Mouse (Mus musculus): ENCODE results near the gene Lmnb2. TPM values are rescaled to one million over a fixed set of nuclear protein-coding genes. Genes with fewer than 3 reads are reported as not detected.

Gene Lmnb2
- polyA plus RNA-seq, 1 experiment from 2014 or later = 10.3 TPM

DNA sequence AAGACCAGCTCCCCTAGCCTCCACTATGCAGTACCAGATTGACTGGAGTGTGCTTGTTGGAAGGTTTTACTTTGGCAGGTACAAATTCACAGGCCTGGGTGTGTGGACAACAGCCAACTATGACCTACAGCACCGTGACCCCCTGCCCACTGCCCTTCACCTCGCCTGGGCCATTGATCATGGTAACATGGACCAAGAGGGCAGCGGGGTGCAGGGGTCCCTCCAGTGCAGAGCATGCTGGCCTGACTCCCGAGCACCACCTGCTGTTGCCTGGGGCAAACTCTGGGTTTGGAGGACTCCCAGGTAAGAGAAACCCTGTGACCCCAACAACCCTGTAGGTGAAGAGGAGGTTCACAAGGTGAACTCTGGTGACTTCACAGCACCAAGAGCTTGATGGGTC, 39.7 kb upstream of the Lmnb2 start:
- Histone ChIP-seq H3K4me2 (ENCODE audit: low read depth, low read length) (no peak overlapping the region), H3K4me1 (ENCODE audit: control insufficient read depth, low read depth, low read length) (peaks cover 8% of the 10 kb centered on the region), H3K9me3 (replicated peaks; ENCODE audit: control insufficient read depth, low read length) (no peaks in the 10 kb centered on the region), H3K4me3 (ENCODE audit: low read depth, low read length) (no peak overlapping the region), H3K27ac (ENCODE audit: low read length) (no peak overlapping the region), H3K9ac (ENCODE audit: low read depth, low read length) (no peak overlapping the region), H3K27me3 (ENCODE audit: control insufficient read depth, insufficient read depth, low read depth, low read length) (no peaks in the 10 kb centered on the region), H3K36me3 (ENCODE audit: control insufficient read depth, insufficient read depth) (no peaks in the 10 kb centered on the region)
- 41% methylated on average over 4 of the region's 4 CpGs for WGBS (ENCODE audit: insufficient replicate concordance)
- ATAC-seq (ENCODE audit: low read depth) = 0 out of 2 replicates have a peak, but pooled peaks have one; percentile 8

DNA sequence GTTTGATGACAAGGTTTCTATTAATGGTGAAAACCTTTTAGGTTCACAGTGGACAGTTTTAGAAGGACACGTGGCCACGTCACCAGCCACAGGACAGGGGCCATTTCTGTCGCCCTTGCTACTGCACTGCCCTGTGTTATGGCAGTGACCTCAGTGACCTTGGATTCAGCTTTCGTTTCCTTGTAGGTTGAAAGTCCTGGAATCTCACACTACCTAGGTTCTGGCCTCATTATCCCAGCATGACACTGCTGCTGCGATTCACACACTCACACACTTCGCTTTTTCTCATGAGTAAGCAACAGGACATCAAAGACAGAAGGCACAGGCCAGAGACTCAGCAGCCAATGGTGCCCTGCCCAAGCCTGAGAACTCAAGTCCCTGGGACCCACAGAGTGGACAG, 38.9 kb upstream of the Lmnb2 start:
- H3K27me3 ChIP-seq (ENCODE audit: control insufficient read depth, insufficient read depth, low read depth, low read length) = no peaks in the 10 kb centered on the region
- no peak overlapping the region for H3K4me3 ChIP-seq (ENCODE audit: low read depth, low read length)
- ATAC-seq (ENCODE audit: low read depth) = no peak
- H3K4me2 ChIP-seq (ENCODE audit: low read depth, low read length) = no peak overlapping the region
- no peaks in the 10 kb centered on the region for H3K9me3 ChIP-seq (replicated peaks; ENCODE audit: control insufficient read depth, low read length)
- no peaks in the 10 kb centered on the region for H3K36me3 ChIP-seq (ENCODE audit: control insufficient read depth, insufficient read depth)
- peaks cover 5% of the 10 kb centered on the region for H3K4me1 ChIP-seq (ENCODE audit: control insufficient read depth, low read depth, low read length)
- no peak overlapping the region for H3K9ac ChIP-seq (ENCODE audit: low read depth, low read length)
- H3K27ac ChIP-seq (ENCODE audit: low read length) = no peak overlapping the region
- WGBS (ENCODE audit: insufficient replicate concordance) = 64% methylated on average over 6 of the region's 6 CpGs

DNA sequence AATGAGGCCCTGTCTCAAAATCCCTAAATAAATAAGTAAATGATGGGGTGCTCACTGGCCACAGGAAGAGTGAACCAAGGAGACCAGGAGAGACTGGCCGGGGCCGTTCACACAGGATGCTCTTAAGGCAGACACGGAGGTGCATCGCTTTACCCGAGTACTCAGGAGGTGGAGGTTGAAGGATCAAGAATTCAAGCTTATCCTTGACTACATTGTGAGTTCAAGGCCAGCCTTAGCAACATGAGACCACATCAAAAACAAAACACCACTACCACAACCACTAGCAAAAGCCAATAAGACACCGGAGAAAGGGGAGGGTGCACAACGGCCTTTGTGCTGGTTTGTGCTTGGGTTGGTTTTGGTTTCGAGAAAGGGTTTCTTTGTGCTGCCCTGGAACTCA, 38.3 kb upstream of the Lmnb2 start:
- 78% methylated on average over 8 of the region's 8 CpGs for WGBS (ENCODE audit: insufficient replicate concordance)
- no peaks in the 10 kb centered on the region for H3K9me3 ChIP-seq (replicated peaks; ENCODE audit: control insufficient read depth, low read length)
- no peaks in the 10 kb centered on the region for H3K36me3 ChIP-seq (ENCODE audit: control insufficient read depth, insufficient read depth)
- H3K4me1 ChIP-seq (ENCODE audit: control insufficient read depth, low read depth, low read length) = peaks cover 3% of the 10 kb centered on the region
- H3K4me2 ChIP-seq (ENCODE audit: low read depth, low read length) = no peak overlapping the region
- no peak overlapping the region for H3K9ac ChIP-seq (ENCODE audit: low read depth, low read length)
- no peak for ATAC-seq (ENCODE audit: low read depth)
- H3K27me3 ChIP-seq (ENCODE audit: control insufficient read depth, insufficient read depth, low read depth, low read length) = no peaks in the 10 kb centered on the region
- H3K4me3 ChIP-seq (ENCODE audit: low read depth, low read length) = no peak overlapping the region
- H3K27ac ChIP-seq (ENCODE audit: low read length) = no peak overlapping the region

DNA sequence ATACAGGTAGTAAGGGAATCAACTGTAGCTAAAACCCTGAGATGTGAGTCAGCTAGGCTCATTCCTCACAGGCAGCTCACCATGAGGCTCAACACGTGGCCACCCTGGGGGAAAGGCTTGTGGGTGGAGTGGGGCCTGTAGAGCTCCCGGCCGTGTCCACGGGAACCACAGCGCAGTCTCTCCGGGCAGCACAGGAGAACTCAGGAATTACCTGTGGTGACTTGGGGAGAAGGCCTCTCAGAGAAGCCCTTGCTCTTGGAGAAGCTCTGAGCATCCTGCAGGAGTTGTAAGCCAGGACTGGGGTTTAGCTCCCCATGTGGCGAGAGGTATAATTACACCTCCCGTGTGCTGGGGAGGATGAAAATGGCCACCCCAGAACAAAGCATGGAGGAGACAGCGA, 37.5 kb upstream of the Lmnb2 start:
- WGBS (ENCODE audit: insufficient replicate concordance) = 22% methylated on average over 9 of the region's 9 CpGs
- Histone ChIP-seq H3K4me1 (ENCODE audit: control insufficient read depth, low read depth, low read length) (no peaks in the 10 kb centered on the region; the same call in 1 of the 2 replicates), H3K9me3 (replicated peaks; ENCODE audit: control insufficient read depth, low read length) (no peaks in the 10 kb centered on the region), H3K4me3 (ENCODE audit: low read depth, low read length) (no peak overlapping the region), H3K9ac (ENCODE audit: low read depth, low read length) (no peak overlapping the region), H3K27ac (ENCODE audit: low read length) (no peak overlapping the region), H3K27me3 (ENCODE audit: control insufficient read depth, insufficient read depth, low read depth, low read length) (no peaks in the 10 kb centered on the region), H3K4me2 (ENCODE audit: low read depth, low read length) (no peak overlapping the region), H3K36me3 (ENCODE audit: control insufficient read depth, insufficient read depth) (no peaks in the 10 kb centered on the region)
- ATAC-seq (ENCODE audit: low read depth) = no peak

- Histone ChIP-seq H3K27me3 (ENCODE audit: control insufficient read depth, insufficient read depth, low read depth, low read length) (no peaks in the 10 kb centered on the region), H3K4me3 (ENCODE audit: low read depth, low read length) (no peak overlapping the region), H3K36me3 (ENCODE audit: control insufficient read depth, insufficient read depth) (no peaks in the 10 kb centered on the region), H3K4me1 (ENCODE audit: control insufficient read depth, low read depth, low read length) (peaks cover 4% of the 10 kb centered on the region), H3K9ac (ENCODE audit: low read depth, low read length) (no peak overlapping the region), H3K4me2 (ENCODE audit: low read depth, low read length) (no peak overlapping the region), H3K27ac (ENCODE audit: low read length) (no peak overlapping the region), H3K9me3 (replicated peaks; ENCODE audit: control insufficient read depth, low read length) (no peaks in the 10 kb centered on the region)
- WGBS (ENCODE audit: insufficient replicate concordance) = 45% methylated on average over 6 of the region's 6 CpGs
- 0 out of 2 replicates have a peak, but pooled peaks have one; percentile 39 for ATAC-seq (ENCODE audit: low read depth)
Measured at GRCm38 (mm10) chr10:80954843-80955242, 36.8 kb upstream of the Lmnb2 start.

DNA sequence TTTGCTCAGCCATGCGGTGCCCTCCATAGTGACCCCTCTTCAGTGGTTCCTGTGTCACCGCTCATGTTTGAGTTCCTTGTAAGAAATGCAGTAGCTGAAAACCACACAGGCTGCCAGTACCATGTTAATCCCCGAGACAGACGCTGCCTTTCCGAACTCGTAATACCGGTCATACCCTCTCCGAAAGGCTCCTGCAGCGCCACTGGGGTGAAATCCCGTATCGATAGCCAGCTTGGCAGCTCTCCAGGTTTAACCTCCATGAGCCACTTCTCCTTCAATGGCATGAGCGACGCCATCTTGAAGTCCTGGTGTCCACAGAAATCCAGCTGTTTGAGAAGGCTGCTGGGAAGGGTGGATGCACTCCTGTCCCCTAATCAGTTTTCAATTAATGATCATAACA, 36.4 kb upstream of the Lmnb2 start:
- WGBS (ENCODE audit: insufficient replicate concordance) = 78% methylated on average over 13 of the region's 13 CpGs
- no peak for ATAC-seq (ENCODE audit: low read depth)
- no peak overlapping the region for H3K9ac ChIP-seq (ENCODE audit: low read depth, low read length)
- no peaks in the 10 kb centered on the region for H3K9me3 ChIP-seq (replicated peaks; ENCODE audit: control insufficient read depth, low read length)
- no peaks in the 10 kb centered on the region for H3K36me3 ChIP-seq (ENCODE audit: control insufficient read depth, insufficient read depth)
- H3K4me2 ChIP-seq (ENCODE audit: low read depth, low read length) = no peak overlapping the region
- no peaks in the 10 kb centered on the region for H3K27me3 ChIP-seq (ENCODE audit: control insufficient read depth, insufficient read depth, low read depth, low read length)
- H3K4me1 ChIP-seq (ENCODE audit: control insufficient read depth, low read depth, low read length) = peaks cover 4% of the 10 kb centered on the region
- H3K27ac ChIP-seq (ENCODE audit: low read length) = no peak overlapping the region
- H3K4me3 ChIP-seq (ENCODE audit: low read depth, low read length) = no peak overlapping the region

GRCm38 (mm10) chr10:80952449-80952848, 34.4 kb upstream of the Lmnb2 start:
- Histone ChIP-seq H3K27ac (ENCODE audit: low read length) (no peak overlapping the region), H3K4me1 (ENCODE audit: control insufficient read depth, low read depth, low read length) (peaks cover 8% of the 10 kb centered on the region), H3K9me3 (replicated peaks; ENCODE audit: control insufficient read depth, low read length) (no peaks in the 10 kb centered on the region), H3K36me3 (ENCODE audit: control insufficient read depth, insufficient read depth) (no peaks in the 10 kb centered on the region), H3K27me3 (ENCODE audit: control insufficient read depth, insufficient read depth, low read depth, low read length) (no peaks in the 10 kb centered on the region), H3K9ac (ENCODE audit: low read depth, low read length) (no peak overlapping the region), H3K4me3 (ENCODE audit: low read depth, low read length) (no peak overlapping the region), H3K4me2 (ENCODE audit: low read depth, low read length) (no peak overlapping the region)
- 36% methylated on average over 15 of the region's 15 CpGs for WGBS (ENCODE audit: insufficient replicate concordance)
- ATAC-seq (ENCODE audit: low read depth) = no peak

DNA sequence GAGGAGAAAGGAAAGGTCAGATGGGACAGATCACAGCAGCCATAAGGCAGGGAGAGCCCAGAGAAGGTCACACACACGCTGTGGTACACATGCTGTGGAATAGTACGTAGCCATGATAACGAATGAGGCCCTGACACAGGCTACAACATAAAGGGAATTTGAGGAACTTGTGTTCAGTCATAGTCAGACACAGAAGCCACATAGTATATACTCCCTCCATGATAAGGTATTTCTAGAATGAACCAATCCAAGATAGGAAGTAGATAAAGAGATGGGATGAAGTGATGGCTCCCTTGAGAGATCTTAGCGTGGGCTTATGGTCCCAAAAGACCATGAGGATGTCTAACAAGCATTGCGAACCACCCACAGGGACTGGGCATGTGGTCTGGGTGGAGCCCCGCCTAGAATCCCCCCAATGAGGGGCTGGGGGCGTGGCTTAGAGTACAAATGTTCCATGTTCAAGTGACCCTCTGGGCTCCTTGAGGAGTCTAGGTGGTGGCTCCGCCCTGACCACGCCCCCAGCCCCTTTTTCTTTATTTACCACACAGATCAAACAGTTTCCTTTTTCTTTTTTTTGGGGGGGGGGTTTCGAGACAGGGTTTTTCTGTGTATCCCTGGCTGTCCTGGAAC, 33.8 kb upstream of the Lmnb2 start:
- H3K9ac ChIP-seq (ENCODE audit: low read depth, low read length) = no peak overlapping the region
- WGBS (ENCODE audit: insufficient replicate concordance) = 64% methylated on average over 10 of the region's 10 CpGs
- H3K9me3 ChIP-seq (replicated peaks; ENCODE audit: control insufficient read depth, low read length) = no peaks in the 10 kb centered on the region
- no peak for ATAC-seq (ENCODE audit: low read depth)
- no peak overlapping the region for H3K4me3 ChIP-seq (ENCODE audit: low read depth, low read length)
- H3K27ac ChIP-seq (ENCODE audit: low read length) = no peak overlapping the region
- H3K4me1 ChIP-seq (ENCODE audit: control insufficient read depth, low read depth, low read length) = peaks cover 8% of the 10 kb centered on the region
- H3K4me2 ChIP-seq (ENCODE audit: low read depth, low read length) = no peak overlapping the region
- H3K36me3 ChIP-seq (ENCODE audit: control insufficient read depth, insufficient read depth) = no peaks in the 10 kb centered on the region
- H3K27me3 ChIP-seq (ENCODE audit: control insufficient read depth, insufficient read depth, low read depth, low read length) = no peaks in the 10 kb centered on the region

DNA sequence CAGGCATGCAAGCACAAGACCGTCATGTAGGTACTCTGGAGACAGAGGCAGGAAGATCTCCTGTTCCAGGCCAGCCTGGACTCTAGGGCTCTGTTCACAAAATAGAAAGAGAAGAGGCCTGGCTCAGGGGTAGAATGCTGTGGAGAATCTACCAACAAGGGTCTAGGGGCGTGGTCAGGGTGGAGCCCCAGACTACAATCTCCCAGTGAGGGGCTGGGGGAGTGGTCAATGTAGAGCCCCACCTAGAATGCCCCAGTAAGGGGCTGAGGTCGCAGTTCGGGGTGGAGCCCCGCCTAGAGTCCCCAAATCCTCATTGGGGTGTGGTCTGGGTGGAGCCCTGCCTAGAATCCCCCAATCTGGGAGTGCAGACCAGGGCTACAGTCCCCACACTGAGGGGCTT, 32.3 kb upstream of the Lmnb2 start:
- Histone ChIP-seq H3K4me1 (ENCODE audit: control insufficient read depth, low read depth, low read length) (peaks cover 8% of the 10 kb centered on the region), H3K36me3 (ENCODE audit: control insufficient read depth, insufficient read depth) (no peaks in the 10 kb centered on the region), H3K4me2 (ENCODE audit: low read depth, low read length) (no peak overlapping the region), H3K27ac (ENCODE audit: low read length) (no peak overlapping the region), H3K9ac (ENCODE audit: low read depth, low read length) (no peak overlapping the region), H3K27me3 (ENCODE audit: control insufficient read depth, insufficient read depth, low read depth, low read length) (no peaks in the 10 kb centered on the region), H3K4me3 (ENCODE audit: low read depth, low read length) (no peak overlapping the region), H3K9me3 (replicated peaks; ENCODE audit: control insufficient read depth, low read length) (no peaks in the 10 kb centered on the region)
- ATAC-seq (ENCODE audit: low read depth) = no peak
- WGBS (ENCODE audit: insufficient replicate concordance) = 33% methylated on average over 5 of the region's 5 CpGs
